Mouse (Mus musculus) stomach, postnatal 0 days (tissue): ENCODE results near the gene Rubcnl. TPM values are rescaled to one million over a fixed set of nuclear protein-coding genes. Genes with fewer than 3 reads are reported as not detected.

Experiments
- ATAC-seq: fragments of 200-750 bp; cut with Nextera tagmentation; 2 replicates; pipeline ENCODE4 v1.8.0; 2017; ENCODE audit not compliant: low FRiP score, low TSS enrichment
- DNase-seq: peaks from one replicate; pipeline ENCODE4 v3.0.0-alpha.2; 2016; ENCODE audit warnings: low spot score
- H3K27ac ChIP-seq: fragments of 300-500 bp; sonication (generic); replicated peaks from 2 replicates; pipeline ENCODE4 v1.5.1; 2014; ENCODE audit warnings: mild to moderate bottlenecking, control low read depth
- H3K27me3 ChIP-seq: fragments of 300-500 bp; sonication (generic); 2 replicates; pipeline ENCODE4 v1.6.1; 2014; ENCODE audit warnings: low read length; ENCODE audit not compliant: control insufficient read depth, insufficient read depth
- H3K36me3 ChIP-seq: fragments of 300-500 bp; sonication (generic); 2 replicates; pipeline ENCODE4 v1.6.1; 2014; ENCODE audit warnings: low read length, mixed read lengths; ENCODE audit not compliant: control insufficient read depth, insufficient read depth
- H3K4me1 ChIP-seq: fragments of 300-500 bp; sonication (generic); replicated peaks from 2 replicates; pipeline ENCODE4 v1.6.1; 2014; ENCODE audit warnings: antibody characterized with exemption; ENCODE audit not compliant: control insufficient read depth, insufficient read depth
- H3K4me2 ChIP-seq: fragments of 300-500 bp; sonication (generic); replicated peaks from 2 replicates; pipeline ENCODE4 v1.6.1; 2014; ENCODE audit warnings: low read depth, mild to moderate bottlenecking, control low read depth, moderate library complexity
- H3K4me3 ChIP-seq: fragments of 300-500 bp; sonication (generic); 2 replicates; pipeline ENCODE4 v1.5.1; 2014; ENCODE audit warnings: low read depth, low read length, control low read depth
- H3K9ac ChIP-seq: fragments of 300-500 bp; sonication (generic); 2 replicates; pipeline ENCODE4 v1.6.1; 2014; ENCODE audit warnings: mild to moderate bottlenecking, low read length, control low read depth, mixed read lengths
- H3K9me3 ChIP-seq: fragments of 300-500 bp; sonication (generic); 2 replicates; pipeline ENCODE4 v1.6.1; 2016; ENCODE audit warnings: low read length; ENCODE audit not compliant: control insufficient read depth
- CTCF ChIP-seq: IDR thresholded peaks from 2 replicates; pipeline ENCODE4 v1.5.1; 2016; ENCODE audit warnings: antibody characterized with exemption, low read depth, mild to moderate bottlenecking, moderate library complexity
- EP300 ChIP-seq: optimal IDR thresholded peaks from 2 replicates; pipeline ENCODE3; 2016; ENCODE audit warnings: antibody characterized with exemption
- WGBS: fragments of 180-500 bp; shearing (Covaris S2); extraction: QIAGEN DNeasy Blood & Tissue Kit; methylation state at CpG from one replicate; pipeline ENCODE4 v1.1.7; 2014; 5-methylcytosine and 5-hydroxymethylcytosine counted together
- polyA plus RNA-seq: library from polyadenylated mRNA; unstranded; fragments of >200 nt; fragmentation: Nextera tagmentation; extraction: Ambion mirVana; gene quantifications from 2 replicates; pipeline ENCODE4 v1.2.1, GENCODE M21; 2015

The Rubcnl gene
- polyA plus RNA-seq, 1 experiment from 2014 or later, result 0.27 TPM

DNA sequence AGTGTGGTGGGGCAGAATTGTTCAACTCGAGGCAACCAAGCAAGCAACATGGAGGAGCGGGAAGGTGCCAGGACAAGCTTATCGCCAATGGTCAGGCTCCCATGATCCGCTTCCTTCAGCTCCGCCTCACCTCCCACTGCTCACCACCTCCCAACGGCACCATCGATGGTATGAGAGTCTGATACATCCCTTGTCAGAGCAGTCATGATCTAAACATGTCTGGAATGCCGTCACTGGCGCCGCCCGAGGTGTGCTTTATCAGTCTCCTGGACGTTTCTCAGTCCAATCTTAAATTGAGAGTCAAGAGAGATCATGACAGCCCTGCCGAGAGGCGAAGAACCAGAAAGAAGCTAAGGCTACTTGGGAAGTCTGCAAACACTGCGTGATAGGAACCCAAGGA is 55.3 kb downstream of the Rubcnl start:
- no peaks in the 10 kb centered on the region for H3K9me3 ChIP-seq
- H3K9ac ChIP-seq, result no peak overlapping the region
- no peak overlapping the region for H3K4me2 ChIP-seq
- TF ChIP-seq EP300 (no peak), CTCF (no peak)
- H3K27me3 ChIP-seq, result no peaks in the 10 kb centered on the region
- no peak overlapping the region for H3K27ac ChIP-seq
- H3K4me1 ChIP-seq, result no peaks in the 10 kb centered on the region
- no peaks in the 10 kb centered on the region for H3K36me3 ChIP-seq
- no peak overlapping the region for H3K4me3 ChIP-seq
- 81% methylated on average over 15 of the region's 15 CpGs for WGBS
- ATAC-seq (no peak), DNase-seq (no peak)

DNA sequence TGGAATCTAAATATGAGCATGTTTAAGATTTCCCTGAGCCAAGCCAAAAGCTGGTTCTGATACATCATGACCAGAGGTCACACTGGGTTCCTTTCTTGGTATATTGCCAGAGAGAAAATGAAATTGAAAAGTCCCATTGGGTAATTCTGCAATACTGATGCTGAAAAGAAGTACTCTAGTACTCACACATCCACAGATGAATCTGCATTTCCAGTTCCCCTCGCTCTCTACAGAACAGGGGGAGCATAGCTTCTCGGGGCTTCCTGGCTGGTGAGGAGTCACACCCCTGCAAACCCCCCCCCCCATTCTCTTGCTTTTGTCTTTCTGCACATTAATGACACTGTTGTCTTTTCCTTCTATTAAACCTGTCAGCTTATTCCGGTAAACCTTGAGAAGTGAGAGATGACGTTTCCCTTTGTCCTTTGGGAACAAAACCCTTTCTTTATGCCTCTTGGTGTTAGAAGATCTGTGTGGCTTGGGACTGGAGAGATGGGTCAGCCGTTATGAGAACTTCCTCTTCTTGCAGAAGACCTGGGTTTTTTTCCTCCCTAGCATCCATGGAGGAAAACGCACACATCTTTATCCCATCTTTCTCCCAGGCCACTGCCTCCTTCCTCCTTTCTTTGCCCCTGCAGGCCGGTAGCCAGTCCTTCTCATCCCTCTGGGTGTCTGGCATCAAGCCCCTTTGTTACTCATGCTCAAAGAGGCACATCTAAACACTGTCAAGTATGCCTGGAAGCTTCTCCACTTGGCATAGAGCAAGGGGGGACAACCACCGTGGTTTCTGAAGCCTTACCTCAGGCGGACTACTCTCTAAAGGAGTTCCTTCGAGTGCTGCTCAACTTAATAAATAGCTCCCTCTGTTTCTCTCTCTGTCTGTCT is 59.7 kb downstream of the Rubcnl start:
- no peak overlapping the region for H3K4me3 ChIP-seq
- TF ChIP-seq EP300 (no peak), CTCF (no peak)
- H3K9ac ChIP-seq, result no peak overlapping the region
- no peak overlapping the region for H3K27ac ChIP-seq
- H3K9me3 ChIP-seq, result no peaks in the 10 kb centered on the region
- WGBS, result 80% methylated on average over 10 of the region's 10 CpGs
- no peaks in the 10 kb centered on the region for H3K27me3 ChIP-seq
- H3K36me3 ChIP-seq, result no peaks in the 10 kb centered on the region
- ATAC-seq (no peak), DNase-seq (no peak)
- H3K4me1 ChIP-seq, result no peaks in the 10 kb centered on the region
- H3K4me2 ChIP-seq, result no peak overlapping the region

DNA sequence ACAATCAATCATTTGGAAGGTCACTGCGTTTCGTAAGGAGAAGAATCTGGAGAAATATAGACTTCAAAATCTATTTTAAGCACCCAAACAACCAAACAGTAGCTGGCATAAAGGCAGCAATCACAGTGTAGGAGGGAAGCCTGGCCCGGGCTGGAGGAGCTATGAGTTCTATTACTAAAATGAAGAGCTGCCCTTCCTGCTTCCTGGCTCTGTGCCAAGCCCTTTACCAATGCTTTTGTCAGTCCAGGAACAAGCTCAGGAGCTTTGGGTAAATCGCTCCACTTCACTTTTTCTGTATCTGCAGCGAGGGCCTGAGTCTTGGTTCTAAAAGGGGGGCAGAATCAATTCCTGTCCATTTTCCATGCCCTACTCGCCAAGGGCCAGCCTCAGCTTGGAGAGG is 62.1 kb downstream of the Rubcnl start:
- TF ChIP-seq CTCF (no peak), EP300 (no peak)
- Histone ChIP-seq H3K27ac (no peak overlapping the region), H3K36me3 (no peaks in the 10 kb centered on the region), H3K9me3 (no peaks in the 10 kb centered on the region), H3K9ac (no peak overlapping the region), H3K4me3 (no peak overlapping the region), H3K4me2 (no peak overlapping the region), H3K4me1 (no peaks in the 10 kb centered on the region), H3K27me3 (no peaks in the 10 kb centered on the region)
- ATAC-seq (no peak), DNase-seq (no peak)
- WGBS, result 59% methylated on average over 6 of the region's 6 CpGs

Other genes starting within 250 kb of the Rubcnl start
- gene Lrch1, start 68.2 kb upstream of the Rubcnl start, polyA plus RNA-seq, result 11.7 and 11.8 TPM in 2 replicates
- 0.04 TPM in 1 of 2 replicates, not detected in the other for gene Lrrc63, start 114.9 kb downstream of the Rubcnl start, polyA plus RNA-seq
- gene Lcp1, start 115.1 kb downstream of the Rubcnl start, polyA plus RNA-seq, result 28.9 and 30.5 TPM in 2 replicates
- gene Cpb2, start 226.3 kb downstream of the Rubcnl start, polyA plus RNA-seq, result 2.9 and 3.1 TPM in 2 replicates